Mouse (Mus musculus): ENCODE measurements at regions not wholly inside any gene's neighbourhood (a gene's known extent, or its start where the extent isn't known, plus 50 kb on each side); places are given as distances from the start of the nearest gene placed in this dataset.

DNA sequence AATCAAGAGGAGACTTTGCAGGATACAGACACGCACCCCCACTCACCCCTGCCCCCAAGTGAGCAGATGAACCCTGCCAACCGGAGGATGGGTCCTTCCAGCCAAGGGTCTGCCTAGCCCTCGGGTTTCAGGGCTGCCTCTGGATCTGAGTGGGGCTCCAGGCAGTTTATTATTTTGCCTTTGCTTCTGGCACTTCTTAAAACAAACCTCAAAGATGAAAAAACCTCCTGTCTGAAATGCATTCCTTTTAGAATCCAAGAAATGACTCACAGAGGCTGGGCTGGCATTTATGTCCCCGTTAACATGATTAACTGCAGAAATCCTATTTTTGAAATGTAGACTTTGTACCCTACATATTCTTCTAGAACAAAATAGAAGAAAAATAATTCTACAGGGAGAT lies 76.3 kb downstream of the Ets2 start:
- TF ChIP-seq CTCF (IDR thresholded peaks at IDR 0.05; ENCODE audit: extremely low read depth, insufficient read depth, low read length): no peak
- TF ChIP-seq POLR2A (IDR thresholded peaks at IDR 0.05; ENCODE audit: extremely low read depth, insufficient read depth, low read length): no peak
